Mouse (Mus musculus): ENCODE results near the gene Gm28308.

GRCm38 (mm10) chr6:52247766-52248637 lies 34.9 kb upstream of the Gm28308 start:
- TF ChIP-seq GATA1 (IDR thresholded peaks at IDR 0.05; ENCODE audit: borderline replicate concordance, low read length) = no peak
- no peak for TF ChIP-seq FLI1 (IDR thresholded peaks at IDR 0.05; ENCODE audit: low read length)
